Mouse (Mus musculus) mesoderm, embryonic 11.5 days (tissue): ENCODE measurements around the gene Dpy19l3.
A peak's percentile ranks its signal among the peaks of the same experiment; 100 is the strongest.

Experiments used
- DNase-seq: peaks from one replicate; pipeline ENCODE4 v3.0.0-alpha.2; 2012; ENCODE audit warnings: low read depth, low spot score

The Dpy19l3 gene

GRCm38 (mm10) chr7:35640072-35640471 is 114.2 kb downstream of the Dpy19l3 start:
- no peak for DNase-seq

GRCm38 (mm10) chr7:35636874-35637273 is 117.4 kb downstream of the Dpy19l3 start:
- DNase-seq = no peak

- peak; percentile 43 for DNase-seq
These were observed 118.0 kb downstream of the Dpy19l3 start for GRCm38 (mm10) chr7:35636229-35636628.
